Mouse (Mus musculus) kidney, postnatal 36 days (tissue): ENCODE measurements around the gene Hmgb1.
A peak's percentile ranks its signal among the peaks of the same experiment; 100 is the strongest.

ENCODE experiments used
- DNase-seq, 2 experiments: peaks; one replicate each; pipeline ENCODE4 v3.0.0; 2021 to 2022; ENCODE audit warnings: mixed read lengths in 2 of 2

Gene Hmgb1

GRCm38 (mm10) chr5:149099009-149099408 lies 85.3 kb downstream of the Hmgb1 start:
- no peak for DNase-seq

- no peak for DNase-seq
These were observed 86.4 kb downstream of the Hmgb1 start for GRCm38 (mm10) chr5:149097841-149098240.

GRCm38 (mm10) chr5:149096284-149096683 lies 88.0 kb downstream of the Hmgb1 start:
- DNase-seq: no peak

- no peak for DNase-seq
These were observed 91.4 kb downstream of the Hmgb1 start for GRCm38 (mm10) chr5:149092926-149093325.

- no peak for DNase-seq
These were observed 91.8 kb downstream of the Hmgb1 start for GRCm38 (mm10) chr5:149092526-149092925.

GRCm38 (mm10) chr5:149091256-149091655 lies 93.0 kb downstream of the Hmgb1 start:
- DNase-seq: no peak

GRCm38 (mm10) chr5:149089860-149090259 lies 94.4 kb downstream of the Hmgb1 start:
- DNase-seq: no peak

- DNase-seq: no peak
These were observed 94.8 kb downstream of the Hmgb1 start for GRCm38 (mm10) chr5:149089456-149089855.

- no peak for DNase-seq
These were observed 95.4 kb downstream of the Hmgb1 start for GRCm38 (mm10) chr5:149088891-149089290.

GRCm38 (mm10) chr5:149088149-149088548 lies 96.1 kb downstream of the Hmgb1 start:
- peak; percentile 17 to 39 for DNase-seq

- DNase-seq: no peak
These were observed 97.7 kb downstream of the Hmgb1 start for GRCm38 (mm10) chr5:149086382-149087244.

- DNase-seq: no peak
These were observed 103.8 kb downstream of the Hmgb1 start for GRCm38 (mm10) chr5:149080466-149080865.

GRCm38 (mm10) chr5:149079758-149080150 lies 104.5 kb downstream of the Hmgb1 start:
- no peak for DNase-seq

GRCm38 (mm10) chr5:149079018-149079757 lies 105.1 kb downstream of the Hmgb1 start:
- DNase-seq: peak; percentile 7 to 19

GRCm38 (mm10) chr5:149077136-149077535 lies 107.2 kb downstream of the Hmgb1 start:
- no peak for DNase-seq

GRCm38 (mm10) chr5:149071546-149071945 lies 112.7 kb downstream of the Hmgb1 start:
- no peak for DNase-seq

- no peak for DNase-seq
These were observed 115.5 kb downstream of the Hmgb1 start for GRCm38 (mm10) chr5:149068745-149069144.

- no peak for DNase-seq
These were observed 116.0 kb downstream of the Hmgb1 start for GRCm38 (mm10) chr5:149068247-149068740.

GRCm38 (mm10) chr5:149067501-149067961 lies 116.8 kb downstream of the Hmgb1 start:
- DNase-seq: no peak

- DNase-seq: peak; percentile 39 to 48
These were observed 121.5 kb downstream of the Hmgb1 start for GRCm38 (mm10) chr5:149062833-149063232.

- DNase-seq: no peak
These were observed 130.7 kb downstream of the Hmgb1 start for GRCm38 (mm10) chr5:149053352-149054168.
